Mouse (Mus musculus): ENCODE results near the gene Cd151. TPM values are rescaled to one million over a fixed set of nuclear protein-coding genes. Genes with fewer than 3 reads are reported as not detected.
A peak's percentile ranks its signal among the peaks of the same experiment; 100 is the strongest.

Cd151 gene
- polyA plus RNA-seq, 1 experiment from 2014 or later, result 39.1 TPM

- peaks cover 42% of the 10 kb centered on the region for H3K4me1 ChIP-seq (ENCODE audit: control insufficient read depth, insufficient read depth, low read length)
- peak overlapping the region; percentile 64 for H3K9ac ChIP-seq (ENCODE audit: low read length)
- ATAC-seq (ENCODE audit: insufficient read depth, low FRiP score), result peak; percentile 12; the same call in 1 of the 2 replicates
- H3K27me3 ChIP-seq (ENCODE audit: control insufficient read depth, insufficient read depth, low read length), result 0 out of 2 replicates have a peak, but pooled peaks cover 8% of the 10 kb centered on the region
- peak overlapping the region; percentile 49 for H3K4me3 ChIP-seq (replicated peaks; ENCODE audit: low read length)
- H3K4me2 ChIP-seq (ENCODE audit: low read depth, low read length), result peak overlapping the region; percentile 88
- WGBS, result under 1% methylated on average over 81 of the region's 81 CpGs
- no peak overlapping the region for H3K27ac ChIP-seq (ENCODE audit: low read length)
- no peaks in the 10 kb centered on the region for H3K36me3 ChIP-seq (ENCODE audit: control insufficient read depth, insufficient read depth, low read length)
- no peaks in the 10 kb centered on the region for H3K9me3 ChIP-seq (replicated peaks; ENCODE audit: control insufficient read depth, low read length)
These were observed 14.6 kb downstream of the Cd151 start for GRCm38 (mm10) chr7:141481498-141482401.

GRCm38 (mm10) chr7:141482531-141483024, 15.4 kb downstream of the Cd151 start:
- peaks cover 33% of the 10 kb centered on the region for H3K4me1 ChIP-seq (ENCODE audit: control insufficient read depth, insufficient read depth, low read length)
- H3K36me3 ChIP-seq (ENCODE audit: control insufficient read depth, insufficient read depth, low read length), result no peaks in the 10 kb centered on the region
- H3K9ac ChIP-seq (ENCODE audit: low read length), result peak overlapping the region; percentile 64
- H3K27me3 ChIP-seq (ENCODE audit: control insufficient read depth, insufficient read depth, low read length), result 0 out of 2 replicates have a peak, but pooled peaks cover 8% of the 10 kb centered on the region
- H3K9me3 ChIP-seq (replicated peaks; ENCODE audit: control insufficient read depth, low read length), result no peaks in the 10 kb centered on the region
- H3K4me2 ChIP-seq (ENCODE audit: low read depth, low read length), result peak overlapping the region; percentile 88
- WGBS, result 19% methylated on average over 11 of the region's 11 CpGs
- H3K27ac ChIP-seq (ENCODE audit: low read length), result no peak overlapping the region
- peak overlapping the region; percentile 49 for H3K4me3 ChIP-seq (replicated peaks; ENCODE audit: low read length)
- ATAC-seq (ENCODE audit: insufficient read depth, low FRiP score), result no peak

GRCm38 (mm10) chr7:141483114-141483653, 16.0 kb downstream of the Cd151 start:
- H3K4me3 ChIP-seq (replicated peaks; ENCODE audit: low read length), result no peak overlapping the region
- H3K4me2 ChIP-seq (ENCODE audit: low read depth, low read length), result no peak overlapping the region
- H3K27me3 ChIP-seq (ENCODE audit: control insufficient read depth, insufficient read depth, low read length), result 0 out of 2 replicates have a peak, but pooled peaks cover 8% of the 10 kb centered on the region
- 78% methylated on average over 6 of the region's 6 CpGs for WGBS
- no peaks in the 10 kb centered on the region for H3K36me3 ChIP-seq (ENCODE audit: control insufficient read depth, insufficient read depth, low read length)
- H3K9ac ChIP-seq (ENCODE audit: low read length), result no peak overlapping the region
- H3K4me1 ChIP-seq (ENCODE audit: control insufficient read depth, insufficient read depth, low read length), result peaks cover 27% of the 10 kb centered on the region
- no peak overlapping the region for H3K27ac ChIP-seq (ENCODE audit: low read length)
- H3K9me3 ChIP-seq (replicated peaks; ENCODE audit: control insufficient read depth, low read length), result no peaks in the 10 kb centered on the region
- ATAC-seq (ENCODE audit: insufficient read depth, low FRiP score), result no peak

DNA sequence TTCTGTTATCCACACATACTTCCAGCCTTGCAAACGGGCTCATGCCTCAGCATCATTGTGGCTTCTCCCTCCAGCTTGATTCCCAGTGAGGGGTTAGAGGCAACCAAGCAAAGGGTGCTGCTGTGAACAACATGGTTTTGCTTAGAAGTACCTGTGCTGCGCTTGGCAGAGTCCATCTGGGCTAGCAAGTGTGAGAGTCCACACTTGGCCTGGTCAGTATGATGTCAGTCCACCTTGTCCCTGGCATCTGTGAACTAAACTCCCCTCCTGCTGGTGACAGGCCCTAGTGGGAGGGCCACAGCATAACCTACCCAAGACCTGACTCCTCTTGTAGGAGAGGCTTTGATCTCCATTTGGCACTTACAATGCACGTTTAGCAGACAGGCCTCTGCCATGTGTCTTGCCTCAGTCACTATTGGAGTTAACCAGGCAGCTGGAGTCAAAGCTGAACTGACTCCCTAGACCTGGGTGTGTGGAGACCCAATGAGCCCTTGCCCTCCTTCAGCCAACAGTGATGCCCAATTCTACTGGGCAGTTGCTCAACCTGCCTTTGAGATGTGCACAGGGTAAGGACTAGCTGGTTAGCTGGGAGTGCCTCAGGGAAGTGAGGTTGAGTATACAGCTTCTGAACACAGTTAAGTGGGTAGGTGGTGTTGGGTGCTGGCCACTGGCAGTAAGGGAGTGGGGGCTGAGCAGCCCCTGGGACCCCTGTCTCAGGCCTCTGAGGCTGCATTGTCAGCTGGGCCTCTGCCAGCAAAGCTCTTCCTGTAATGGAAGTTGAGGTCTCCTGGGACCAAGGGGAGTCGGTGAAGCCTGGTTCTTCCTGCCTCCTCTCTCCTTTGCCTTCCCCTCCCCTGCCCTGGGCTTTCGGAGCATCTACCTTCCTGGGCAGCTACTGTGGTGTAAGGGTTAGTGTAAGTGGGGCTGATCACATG, 17.3 kb downstream of the Cd151 start:
- peaks cover 24% of the 10 kb centered on the region for H3K4me1 ChIP-seq (ENCODE audit: control insufficient read depth, insufficient read depth, low read length)
- H3K36me3 ChIP-seq (ENCODE audit: control insufficient read depth, insufficient read depth, low read length), result no peaks in the 10 kb centered on the region
- no peak overlapping the region for H3K4me3 ChIP-seq (replicated peaks; ENCODE audit: low read length)
- no peak overlapping the region for H3K4me2 ChIP-seq (ENCODE audit: low read depth, low read length)
- no peak overlapping the region for H3K9ac ChIP-seq (ENCODE audit: low read length)
- 0 out of 2 replicates have a peak, but pooled peaks cover 8% of the 10 kb centered on the region for H3K27me3 ChIP-seq (ENCODE audit: control insufficient read depth, insufficient read depth, low read length)
- WGBS, result 67% methylated on average over 5 of the region's 5 CpGs
- no peak overlapping the region for H3K27ac ChIP-seq (ENCODE audit: low read length)
- no peak for ATAC-seq (ENCODE audit: insufficient read depth, low FRiP score)
- no peaks in the 10 kb centered on the region for H3K9me3 ChIP-seq (replicated peaks; ENCODE audit: control insufficient read depth, low read length)

DNA sequence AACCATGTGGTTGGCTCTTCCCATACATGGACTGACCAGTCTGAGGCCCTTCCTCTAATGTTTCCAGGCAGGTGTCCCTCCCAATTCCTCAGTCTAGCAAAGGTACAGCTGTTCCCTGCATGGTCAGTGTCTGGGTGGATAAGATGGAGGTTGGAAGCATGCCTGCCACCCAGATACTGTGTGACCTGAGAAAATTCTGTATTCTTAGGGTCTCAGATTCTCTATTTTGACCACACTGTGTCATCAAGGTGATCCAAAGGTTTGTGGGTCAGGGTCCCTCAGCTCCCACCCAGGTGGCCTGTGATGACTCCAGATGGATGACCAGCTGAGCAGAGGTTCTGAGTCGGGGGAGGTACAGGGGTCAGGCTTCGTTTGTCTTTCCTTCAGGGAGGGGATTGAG, 18.0 kb downstream of the Cd151 start:
- H3K27ac ChIP-seq (ENCODE audit: low read length), result no peak overlapping the region
- H3K36me3 ChIP-seq (ENCODE audit: control insufficient read depth, insufficient read depth, low read length), result 0 out of 2 replicates have a peak, but pooled peaks cover 2% of the 10 kb centered on the region
- 66% methylated on average over 2 of the region's 2 CpGs for WGBS
- H3K27me3 ChIP-seq (ENCODE audit: control insufficient read depth, insufficient read depth, low read length), result 0 out of 2 replicates have a peak, but pooled peaks cover 8% of the 10 kb centered on the region
- no peak overlapping the region for H3K4me2 ChIP-seq (ENCODE audit: low read depth, low read length)
- peaks cover 24% of the 10 kb centered on the region for H3K4me1 ChIP-seq (ENCODE audit: control insufficient read depth, insufficient read depth, low read length)
- no peak overlapping the region for H3K4me3 ChIP-seq (replicated peaks; ENCODE audit: low read length)
- H3K9ac ChIP-seq (ENCODE audit: low read length), result no peak overlapping the region
- H3K9me3 ChIP-seq (replicated peaks; ENCODE audit: control insufficient read depth, low read length), result no peaks in the 10 kb centered on the region
- ATAC-seq (ENCODE audit: insufficient read depth, low FRiP score), result no peak

DNA sequence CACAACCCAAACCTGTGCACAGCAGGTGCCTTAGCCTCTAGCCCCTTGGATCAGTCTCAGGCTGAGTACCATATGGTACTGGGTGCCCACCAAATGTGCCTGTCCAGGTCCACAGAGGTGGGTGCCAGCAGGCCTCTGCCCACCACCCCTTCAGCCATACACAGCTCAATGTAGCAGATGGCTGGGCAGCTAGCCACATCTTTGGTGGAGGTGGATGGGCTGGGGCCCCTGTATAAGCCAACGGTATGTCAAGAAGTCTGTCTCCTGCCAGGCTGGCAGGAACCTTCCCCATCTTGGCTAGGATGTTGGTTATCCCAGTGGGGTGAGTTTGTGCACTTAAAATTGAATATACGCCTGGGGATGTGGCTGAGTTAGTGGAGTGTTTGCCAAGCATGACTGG, 18.4 kb downstream of the Cd151 start:
- WGBS, result 78% methylated on average over 2 of the region's 2 CpGs
- Histone ChIP-seq H3K4me2 (ENCODE audit: low read depth, low read length) (no peak overlapping the region), H3K9me3 (replicated peaks; ENCODE audit: control insufficient read depth, low read length) (no peaks in the 10 kb centered on the region), H3K4me1 (ENCODE audit: control insufficient read depth, insufficient read depth, low read length) (peaks cover 24% of the 10 kb centered on the region), H3K4me3 (replicated peaks; ENCODE audit: low read length) (no peak overlapping the region), H3K36me3 (ENCODE audit: control insufficient read depth, insufficient read depth, low read length) (0 out of 2 replicates have a peak, but pooled peaks cover 3% of the 10 kb centered on the region), H3K27me3 (ENCODE audit: control insufficient read depth, insufficient read depth, low read length) (0 out of 2 replicates have a peak, but pooled peaks cover 8% of the 10 kb centered on the region), H3K27ac (ENCODE audit: low read length) (no peak overlapping the region), H3K9ac (ENCODE audit: low read length) (no peak overlapping the region)
- no peak for ATAC-seq (ENCODE audit: insufficient read depth, low FRiP score)

GRCm38 (mm10) chr7:141486239-141486638, 19.0 kb downstream of the Cd151 start:
- 97% methylated on average over 1 of the region's 1 CpGs for WGBS
- H3K9me3 ChIP-seq (replicated peaks; ENCODE audit: control insufficient read depth, low read length), result no peaks in the 10 kb centered on the region

DNA sequence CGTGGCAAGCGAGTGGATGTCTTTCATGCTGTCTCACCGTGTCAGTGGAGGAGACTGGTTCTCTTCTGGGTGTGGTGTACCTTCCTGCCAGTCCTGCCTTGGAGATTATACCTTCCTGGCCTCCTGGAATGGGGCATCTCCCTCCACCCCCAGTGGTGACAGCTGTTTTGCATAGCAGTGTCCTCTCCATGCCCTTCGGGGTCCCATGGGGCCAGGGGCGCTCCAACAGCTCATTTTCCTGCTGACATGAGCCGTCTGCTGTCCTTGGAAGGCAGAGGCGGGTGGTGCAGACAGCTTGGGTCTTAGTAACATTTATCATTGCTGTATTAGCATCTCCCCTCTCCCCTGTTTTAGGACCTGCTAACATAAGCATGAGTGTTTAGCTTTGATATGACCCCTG, 19.9 kb downstream of the Cd151 start:
- 73% methylated on average over 7 of the region's 7 CpGs for WGBS
- no peak overlapping the region for H3K27ac ChIP-seq (ENCODE audit: low read length)
- no peak for ATAC-seq (ENCODE audit: insufficient read depth, low FRiP score)
- no peak overlapping the region for H3K4me2 ChIP-seq (ENCODE audit: low read depth, low read length)
- H3K27me3 ChIP-seq (ENCODE audit: control insufficient read depth, insufficient read depth, low read length), result 0 out of 2 replicates have a peak, but pooled peaks cover 3% of the 10 kb centered on the region
- no peaks in the 10 kb centered on the region for H3K9me3 ChIP-seq (replicated peaks; ENCODE audit: control insufficient read depth, low read length)
- H3K36me3 ChIP-seq (ENCODE audit: control insufficient read depth, insufficient read depth, low read length), result 0 out of 2 replicates have a peak, but pooled peaks cover 3% of the 10 kb centered on the region
- peaks cover 12% of the 10 kb centered on the region for H3K4me1 ChIP-seq (ENCODE audit: control insufficient read depth, insufficient read depth, low read length)
- H3K4me3 ChIP-seq (replicated peaks; ENCODE audit: low read length), result no peak overlapping the region
- no peak overlapping the region for H3K9ac ChIP-seq (ENCODE audit: low read length)

More at GRCm38 (mm10) chr7:141486239-141486638, 19.0 kb downstream of the Cd151 start:
- no peak for ATAC-seq (ENCODE audit: insufficient read depth, low FRiP score)
- H3K27me3 ChIP-seq (ENCODE audit: control insufficient read depth, insufficient read depth, low read length), result 0 out of 2 replicates have a peak, but pooled peaks cover 8% of the 10 kb centered on the region
- no peak overlapping the region for H3K4me3 ChIP-seq (replicated peaks; ENCODE audit: low read length)
- no peak overlapping the region for H3K4me2 ChIP-seq (ENCODE audit: low read depth, low read length)
- peaks cover 19% of the 10 kb centered on the region for H3K4me1 ChIP-seq (ENCODE audit: control insufficient read depth, insufficient read depth, low read length)
- H3K27ac ChIP-seq (ENCODE audit: low read length), result no peak overlapping the region
- no peak overlapping the region for H3K9ac ChIP-seq (ENCODE audit: low read length)
- 0 out of 2 replicates have a peak, but pooled peaks cover 3% of the 10 kb centered on the region for H3K36me3 ChIP-seq (ENCODE audit: control insufficient read depth, insufficient read depth, low read length)
